Mouse (Mus musculus) hindbrain, embryonic 12.5 days (tissue): ENCODE results near the gene Asb5. TPM values are rescaled to one million over a fixed set of nuclear protein-coding genes. Genes with fewer than 3 reads are reported as not detected.

ENCODE experiments used
- ATAC-seq: fragments of 200-750 bp; cut with Nextera tagmentation; 2 replicates; pipeline ENCODE4 v1.8.0; 2017; ENCODE audit warnings: moderate TSS enrichment; ENCODE audit not compliant: low FRiP score
- H3K27ac ChIP-seq: fragments of 300-500 bp; sonication (generic); 2 replicates; pipeline ENCODE4 v1.5.1; 2016; ENCODE audit warnings: mild to moderate bottlenecking
- H3K27me3 ChIP-seq: fragments of 300-500 bp; sonication (generic); 2 replicates; pipeline ENCODE4 v1.6.1; 2016; ENCODE audit warnings: mild to moderate bottlenecking
- H3K36me3 ChIP-seq: fragments of 300-500 bp; sonication (generic); 2 replicates; pipeline ENCODE4 v1.6.1; 2016; ENCODE audit warnings: mild to moderate bottlenecking
- H3K4me1 ChIP-seq: fragments of 300-500 bp; sonication (generic); 2 replicates; pipeline ENCODE4 v1.6.1; 2016
- H3K4me2 ChIP-seq: fragments of 300-500 bp; sonication (generic); replicated peaks from 2 replicates; pipeline ENCODE4 v1.6.1; 2016; ENCODE audit warnings: mild to moderate bottlenecking
- H3K4me3 ChIP-seq: fragments of 300-500 bp; sonication (generic); 2 replicates; pipeline ENCODE4 v1.5.1; 2016; ENCODE audit warnings: mild to moderate bottlenecking
- H3K9ac ChIP-seq: fragments of 300-500 bp; sonication (generic); 2 replicates; pipeline ENCODE4 v1.6.1; 2016; ENCODE audit warnings: mild to moderate bottlenecking, moderate library complexity
- H3K9me3 ChIP-seq: fragments of 300-500 bp; sonication (generic); replicated peaks from 2 replicates; pipeline ENCODE4 v1.6.1; 2016; ENCODE audit warnings: mild to moderate bottlenecking
- WGBS: fragments of 180-500 bp; shearing (Covaris S2); methylation state at CpG from one replicate; pipeline ENCODE4 v1.1.7; 2016; 5-methylcytosine and 5-hydroxymethylcytosine counted together
- polyA plus RNA-seq: library from polyadenylated mRNA; unstranded; fragments of >200 nt; fragmentation: Nextera tagmentation; extraction: Ambion mirVana; gene quantifications from 2 replicates; pipeline ENCODE4 v1.2.1, GENCODE M21; 2016

The Asb5 gene
- 5.5 and 6.2 TPM in 2 replicates for polyA plus RNA-seq

- ATAC-seq, result peak; percentile 97
- under 1% methylated on average over 85 of the region's 89 CpGs for WGBS
- peaks cover 16% of the 10 kb centered on the region for H3K4me1 ChIP-seq
Observed at GRCm38 (mm10) chr8:54529382-54530296, at the start of gene Asb5, which contains the start of gene Spcs3. TSS of gene Asb5 (plus strand) at chr8:54529580. TSS of gene Spcs3 (minus strand) at chr8:54529998.

GRCm38 (mm10) chr8:54486555-54487273 is 42.7 kb upstream of the Asb5 start:
- Histone ChIP-seq H3K4me3 (no peak overlapping the region), H3K27ac (no peak overlapping the region), H3K4me1 (no peaks in the 10 kb centered on the region), H3K27me3 (no peaks in the 10 kb centered on the region; the same call in 1 of the 2 replicates), H3K9ac (no peak overlapping the region), H3K9me3 (no peaks in the 10 kb centered on the region), H3K4me2 (peak overlapping the region; percentile 30), H3K36me3 (no peaks in the 10 kb centered on the region)
- 42% methylated on average over 19 of the region's 19 CpGs for WGBS
- no peak for ATAC-seq

More at GRCm38 (mm10) chr8:54529382-54530296, at the start of gene Asb5, which contains the start of gene Spcs3:
- peak within 1 kb of the TSS; percentile 51 for H3K4me2 ChIP-seq
- peak within 1 kb of the TSS; percentile 85 for H3K4me3 ChIP-seq
- H3K9ac ChIP-seq, result peak within 1 kb of the TSS; percentile 88
- H3K9me3 ChIP-seq, result no peaks in the 10 kb centered on the region
- H3K36me3 ChIP-seq, result no peaks in the 10 kb centered on the region
- H3K27me3 ChIP-seq, result no peaks in the 10 kb centered on the region
- peak within 1 kb of the TSS; percentile 81 for H3K27ac ChIP-seq

- Histone ChIP-seq H3K4me3 (no peak overlapping the region), H3K4me1 (no peaks in the 10 kb centered on the region), H3K4me2 (no peak overlapping the region), H3K27ac (no peak overlapping the region), H3K9ac (no peak overlapping the region), H3K36me3 (no peaks in the 10 kb centered on the region), H3K27me3 (no peaks in the 10 kb centered on the region; the same call in 1 of the 2 replicates), H3K9me3 (no peaks in the 10 kb centered on the region)
- no peak for ATAC-seq
- 76% methylated on average over 4 of the region's 4 CpGs for WGBS
Observed at GRCm38 (mm10) chr8:54488437-54488836, 40.9 kb upstream of the Asb5 start.

- Histone ChIP-seq H3K4me1 (no peaks in the 10 kb centered on the region), H3K27me3 (no peaks in the 10 kb centered on the region; the same call in 1 of the 2 replicates)
Observed at GRCm38 (mm10) chr8:54491057-54491690, 38.2 kb upstream of the Asb5 start.

GRCm38 (mm10) chr8:54491934-54492333 is 37.4 kb upstream of the Asb5 start:
- Histone ChIP-seq H3K27me3 (no peaks in the 10 kb centered on the region; the same call in 1 of the 2 replicates), H3K4me3 (no peak overlapping the region), H3K4me1 (no peaks in the 10 kb centered on the region), H3K27ac (no peak overlapping the region), H3K36me3 (no peaks in the 10 kb centered on the region), H3K9ac (no peak overlapping the region), H3K9me3 (no peaks in the 10 kb centered on the region), H3K4me2 (no peak overlapping the region)
- no peak for ATAC-seq
- 83% methylated on average over 4 of the region's 4 CpGs for WGBS

More at GRCm38 (mm10) chr8:54491057-54491690, 38.2 kb upstream of the Asb5 start:
- WGBS, result 30% methylated on average over 6 of the region's 6 CpGs
- Histone ChIP-seq H3K27ac (no peak overlapping the region), H3K4me2 (no peak overlapping the region), H3K4me3 (no peak overlapping the region), H3K9ac (no peak overlapping the region), H3K36me3 (no peaks in the 10 kb centered on the region), H3K9me3 (no peaks in the 10 kb centered on the region)
- peak; percentile 51 for ATAC-seq

GRCm38 (mm10) chr8:54493110-54493509 is 36.3 kb upstream of the Asb5 start:
- no peak overlapping the region for H3K4me2 ChIP-seq
- 15% methylated on average over 6 of the region's 6 CpGs for WGBS
- H3K4me3 ChIP-seq, result no peak overlapping the region
- no peak for ATAC-seq
- H3K27me3 ChIP-seq, result no peaks in the 10 kb centered on the region; the same call in 1 of the 2 replicates
- no peak overlapping the region for H3K27ac ChIP-seq
- H3K9me3 ChIP-seq, result no peaks in the 10 kb centered on the region
- H3K9ac ChIP-seq, result no peak overlapping the region
- no peaks in the 10 kb centered on the region for H3K36me3 ChIP-seq
- H3K4me1 ChIP-seq, result no peaks in the 10 kb centered on the region

GRCm38 (mm10) chr8:54493915-54494314 is 35.5 kb upstream of the Asb5 start:
- Histone ChIP-seq H3K4me3 (no peak overlapping the region), H3K27ac (no peak overlapping the region), H3K4me1 (no peaks in the 10 kb centered on the region), H3K9ac (no peak overlapping the region), H3K36me3 (no peaks in the 10 kb centered on the region), H3K4me2 (no peak overlapping the region), H3K27me3 (no peaks in the 10 kb centered on the region), H3K9me3 (no peaks in the 10 kb centered on the region)
- 51% methylated on average over 3 of the region's 3 CpGs for WGBS
- ATAC-seq, result no peak

GRCm38 (mm10) chr8:54503104-54503503 is 26.3 kb upstream of the Asb5 start:
- no peaks in the 10 kb centered on the region for H3K4me1 ChIP-seq
- H3K4me2 ChIP-seq, result no peak overlapping the region
- no peaks in the 10 kb centered on the region for H3K9me3 ChIP-seq
- H3K4me3 ChIP-seq, result no peak overlapping the region
- H3K27ac ChIP-seq, result no peak overlapping the region
- H3K36me3 ChIP-seq, result no peaks in the 10 kb centered on the region
- 79% methylated on average over 7 of the region's 7 CpGs for WGBS
- H3K27me3 ChIP-seq, result no peaks in the 10 kb centered on the region
- ATAC-seq, result no peak
- H3K9ac ChIP-seq, result no peak overlapping the region

GRCm38 (mm10) chr8:54505060-54505459 is 24.3 kb upstream of the Asb5 start:
- no peaks in the 10 kb centered on the region for H3K36me3 ChIP-seq
- H3K9me3 ChIP-seq, result no peaks in the 10 kb centered on the region
- H3K27me3 ChIP-seq, result no peaks in the 10 kb centered on the region
- H3K27ac ChIP-seq, result no peak overlapping the region
- H3K4me2 ChIP-seq, result no peak overlapping the region
- H3K4me1 ChIP-seq, result no peaks in the 10 kb centered on the region
- H3K4me3 ChIP-seq, result no peak overlapping the region
- no peak overlapping the region for H3K9ac ChIP-seq
- ATAC-seq, result no peak
- WGBS, result 76% methylated on average over 2 of the region's 2 CpGs

- Histone ChIP-seq H3K9ac (peak overlapping the region; percentile 29; the same call in 1 of the 2 replicates), H3K4me3 (no peak overlapping the region), H3K36me3 (no peaks in the 10 kb centered on the region), H3K4me1 (no peaks in the 10 kb centered on the region), H3K27me3 (no peaks in the 10 kb centered on the region), H3K27ac (no peak overlapping the region), H3K4me2 (peak overlapping the region; percentile 13; the same call in 1 of the 2 replicates), H3K9me3 (no peaks in the 10 kb centered on the region)
- peak; percentile 68 for ATAC-seq
- 29% methylated on average over 6 of the region's 6 CpGs for WGBS
Observed at GRCm38 (mm10) chr8:54507428-54508095, 21.8 kb upstream of the Asb5 start.

- WGBS, result 22% methylated on average over 1 of the region's 1 CpGs
- no peak overlapping the region for H3K9ac ChIP-seq
- no peak overlapping the region for H3K4me2 ChIP-seq
- ATAC-seq, result peak; percentile 58; the same call in 1 of the 2 replicates
- no peaks in the 10 kb centered on the region for H3K9me3 ChIP-seq
- H3K27me3 ChIP-seq, result no peaks in the 10 kb centered on the region
- H3K4me3 ChIP-seq, result no peak overlapping the region
- no peak overlapping the region for H3K27ac ChIP-seq
- H3K4me1 ChIP-seq, result no peaks in the 10 kb centered on the region
- no peaks in the 10 kb centered on the region for H3K36me3 ChIP-seq
Observed at GRCm38 (mm10) chr8:54508096-54508456, 21.3 kb upstream of the Asb5 start.
